Mouse (Mus musculus): Measurements from ENCODE around the gene Mrpl43.

GRCm38 (mm10) chr19:45020348-45020747 is 14.1 kb upstream of the Mrpl43 start:
- TF ChIP-seq POLR2A (IDR thresholded peaks at IDR 0.05; ENCODE audit: low read depth, low read length) (no peak), CTCF (conservative IDR thresholded peaks at IDR 0.05; ENCODE audit: insufficient read depth, insufficient read length, low read depth, low read length) (no peak)
